Mouse (Mus musculus) CH12.LX (cell line): ENCODE data around the gene Samd4b.

Source experiments
- CHD2 ChIP-seq: IDR thresholded peaks from 2 replicates; pipeline ENCODE4 v1.6.1; 2011; ENCODE audit warnings: low read length, improper control_type of control experiment
- CTCF ChIP-seq, 2 experiments: IDR thresholded peaks in 1 of 2; conservative IDR thresholded peaks in 1 of 2; 2 replicates each; pipeline ENCODE4 v1.5.1; 2011 to 2012; ENCODE audit warnings: low read depth in 2 of 2, low read length in 2 of 2, improper control_type of control experiment in 1 of 2, inconsistent platforms in 1 of 2, mild to moderate bottlenecking in 1 of 2, moderate library complexity in 1 of 2
- HCFC1 ChIP-seq: IDR thresholded peaks from 2 replicates; pipeline ENCODE4 v1.6.1; 2012; ENCODE audit warnings: low read depth, mild to moderate bottlenecking, inconsistent platforms, low read length, improper control_type of control experiment
- JUN ChIP-seq: IDR thresholded peaks from 2 replicates; pipeline ENCODE4 v1.6.1; 2011; ENCODE audit warnings: low read depth, mild to moderate bottlenecking, low read length, improper control_type of control experiment, moderate library complexity; ENCODE audit not compliant: insufficient read depth
- MXI1 ChIP-seq: IDR thresholded peaks from 2 replicates; pipeline ENCODE4 v1.6.1; 2011; ENCODE audit warnings: mild to moderate bottlenecking, low read depth, low read length, improper control_type of control experiment
- POLR2A ChIP-seq: IDR thresholded peaks from 2 replicates; pipeline ENCODE4 v1.6.1; 2011; ENCODE audit warnings: low read depth, mild to moderate bottlenecking, improper control_type of control experiment, low read length
- TCF12 ChIP-seq: IDR thresholded peaks from 2 replicates; pipeline ENCODE4 v1.6.1; 2014; ENCODE audit warnings: low read depth, mild to moderate bottlenecking, inconsistent platforms, low read length, improper control_type of control experiment

GRCm38 (mm10) chr7:28570291-28570981 is 27.5 kb downstream of the Samd4b start:
- TF ChIP-seq MXI1 (no peak), JUN (no peak), CHD2 (no peak), HCFC1 (no peak), CTCF (conservative IDR thresholded peaks at IDR 0.05 in 1 of 2, IDR thresholded peaks at IDR 0.05 in 1 of 2; ENCODE audit: low read depth in 2 of 2, low read length in 2 of 2) (no peak), POLR2A (no peak), TCF12 (no peak)
